Mouse (Mus musculus) testis, adult 2 months (tissue): Measurements from ENCODE around the gene Mapk11.

Experiments used
- CTCF ChIP-seq: fragments of 200-500 bp; IDR thresholded peaks from 2 replicates; pipeline ENCODE4 v1.5.1; 2012; ENCODE audit warnings: low read depth, mild to moderate bottlenecking, inconsistent platforms, low read length, moderate library complexity; ENCODE audit not compliant: control insufficient read depth, insufficient read depth, insufficient replicate concordance
- POLR2A ChIP-seq: fragments of 200-500 bp; IDR thresholded peaks from 2 replicates; pipeline ENCODE4 v1.6.1; 2012; ENCODE audit warnings: low read depth, mild to moderate bottlenecking, inconsistent platforms, low read length, moderate library complexity; ENCODE audit not compliant: control insufficient read depth

- TF ChIP-seq POLR2A (no peak), CTCF (no peak)
Measured at GRCm38 (mm10) chr15:89106976-89107375, 42.5 kb downstream of the Mapk11 start.
